Mouse (Mus musculus) CH12.LX (cell line): ENCODE measurements around the gene Schip1. TPM values are rescaled to one million over a fixed set of nuclear protein-coding genes. Genes with fewer than 3 reads are reported as not detected.

Experiments
- DNase-seq: peaks from one replicate; pipeline ENCODE4 v3.0.0-alpha.2; 2013; ENCODE audit errors: extremely low read depth
- H3K27ac ChIP-seq: 2 replicates; pipeline ENCODE4 v1.5.1; 2012; ENCODE audit warnings: low read depth, mild to moderate bottlenecking, control low read depth, moderate library complexity; ENCODE audit not compliant: insufficient read depth
- H3K27me3 ChIP-seq: replicated peaks from 2 replicates; pipeline ENCODE3; 2012; ENCODE audit warnings: inconsistent platforms
- H3K36me3 ChIP-seq, 2 experiments: replicated peaks in 1 of 2; 2 replicates each; pipeline versions ENCODE3 to v1.6.1; 2012; ENCODE audit warnings: inconsistent platforms in 1 of 2, low read length in 1 of 2, mild to moderate bottlenecking in 1 of 2, mixed read lengths in 1 of 2, moderate library complexity in 1 of 2; ENCODE audit not compliant: control insufficient read depth in 1 of 2, insufficient read depth in 1 of 2
- H3K4me1 ChIP-seq, 2 experiments: 2 replicates each; pipeline ENCODE4 v1.6.1; 2012; ENCODE audit warnings: inconsistent platforms in 1 of 2, moderate library complexity in 1 of 2; ENCODE audit not compliant: insufficient read depth in 2 of 2, control insufficient read depth in 1 of 2
- H3K4me2 ChIP-seq: 2 replicates; pipeline ENCODE4 v1.6.1; 2012; ENCODE audit warnings: low read depth, mild to moderate bottlenecking, control low read depth; ENCODE audit not compliant: poor library complexity, insufficient read depth, severe bottlenecking
- H3K4me3 ChIP-seq, 3 experiments: fragments of 150-350 bp in 1 of 3; sonication (generic) in 1 of 3; replicated peaks in 1 of 3; 2 replicates each; pipeline versions ENCODE3 to v1.5.1; 2011 to 2012; ENCODE audit warnings: low read depth in 2 of 3, low read length in 2 of 3, mild to moderate bottlenecking in 2 of 3, moderate library complexity in 2 of 3, control low read depth in 1 of 3, improper control_type of control experiment in 1 of 3, inconsistent platforms in 1 of 3, mixed read lengths in 1 of 3; ENCODE audit not compliant: poor library complexity in 1 of 3
- H3K79me2 ChIP-seq: replicated peaks from 2 replicates; pipeline ENCODE4 v1.6.1; 2012; ENCODE audit warnings: mild to moderate bottlenecking, moderate library complexity; ENCODE audit not compliant: control insufficient read depth, poor library complexity, insufficient read depth, severe bottlenecking; ENCODE audit errors: extremely low read depth
- H3K9ac ChIP-seq: 2 replicates; pipeline ENCODE4 v1.6.1; 2012; ENCODE audit warnings: low read depth, mild to moderate bottlenecking, control low read depth, moderate library complexity; ENCODE audit not compliant: insufficient read depth
- H3K9me3 ChIP-seq: replicated peaks from 2 replicates; pipeline ENCODE3; 2012; ENCODE audit warnings: low read length, inconsistent platforms, mixed read lengths
- BHLHE40 ChIP-seq: IDR thresholded peaks from 2 replicates; pipeline ENCODE4 v1.6.1; 2011; ENCODE audit warnings: mild to moderate bottlenecking, low read depth, low read length, improper control_type of control experiment
- E2F4 ChIP-seq: IDR thresholded peaks from 2 replicates; pipeline ENCODE4 v1.6.1; 2011; ENCODE audit warnings: low read depth, low read length, improper control_type of control experiment; ENCODE audit not compliant: insufficient replicate concordance
- EP300 ChIP-seq: IDR thresholded peaks from 2 replicates; pipeline ENCODE4 v1.6.1; 2011; ENCODE audit warnings: low read length, improper control_type of control experiment
- ETS1 ChIP-seq: conservative IDR thresholded peaks from 2 replicates; pipeline ENCODE4 v1.6.1; 2012; ENCODE audit warnings: low read depth, mild to moderate bottlenecking, inconsistent platforms, low read length, improper control_type of control experiment, moderate library complexity
- GABPA ChIP-seq: IDR thresholded peaks from 2 replicates; pipeline ENCODE4 v1.6.1; 2012; ENCODE audit warnings: low read depth, low read length, improper control_type of control experiment, inconsistent platforms; ENCODE audit not compliant: insufficient replicate concordance
- HCFC1 ChIP-seq: IDR thresholded peaks from 2 replicates; pipeline ENCODE4 v1.6.1; 2012; ENCODE audit warnings: low read depth, mild to moderate bottlenecking, inconsistent platforms, low read length, improper control_type of control experiment
- IRF4 ChIP-seq: IDR thresholded peaks from 2 replicates; pipeline ENCODE4 v1.6.1; 2014; ENCODE audit warnings: low read depth, mild to moderate bottlenecking, inconsistent platforms, low read length, improper control_type of control experiment
- JUN ChIP-seq: IDR thresholded peaks from 2 replicates; pipeline ENCODE4 v1.6.1; 2011; ENCODE audit warnings: low read depth, mild to moderate bottlenecking, low read length, improper control_type of control experiment, moderate library complexity; ENCODE audit not compliant: insufficient read depth
- JUND ChIP-seq: conservative IDR thresholded peaks from 2 replicates; pipeline ENCODE4 v1.6.1; 2011; ENCODE audit warnings: low read depth, low read length, improper control_type of control experiment
- MAFK ChIP-seq: IDR thresholded peaks from 2 replicates; pipeline ENCODE4 v1.6.1; 2011; ENCODE audit warnings: low read length, improper control_type of control experiment; ENCODE audit not compliant: insufficient replicate concordance
- MYC ChIP-seq: IDR thresholded peaks from 2 replicates; pipeline ENCODE4 v1.6.1; 2011; ENCODE audit warnings: low read depth, mild to moderate bottlenecking, improper control_type of control experiment, low read length
- NELFE ChIP-seq: IDR thresholded peaks from 2 replicates; pipeline ENCODE4 v1.6.1; 2011; ENCODE audit warnings: low read depth, low read length, improper control_type of control experiment
- NRF1 ChIP-seq: IDR thresholded peaks from 2 replicates; pipeline ENCODE4 v1.6.1; 2014; ENCODE audit warnings: low read depth, mild to moderate bottlenecking, inconsistent platforms, low read length, improper control_type of control experiment, moderate library complexity
- PAX5 ChIP-seq: IDR thresholded peaks from 2 replicates; pipeline ENCODE4 v1.6.1; 2012; ENCODE audit warnings: low read length, inconsistent platforms, mixed read lengths
- POLR2A ChIP-seq: IDR thresholded peaks from 2 replicates; pipeline ENCODE4 v1.6.1; 2011; ENCODE audit warnings: low read depth, mild to moderate bottlenecking, improper control_type of control experiment, low read length
- POLR2AphosphoS2 ChIP-seq: IDR thresholded peaks from 2 replicates; pipeline ENCODE4 v1.6.1; 2011; ENCODE audit warnings: low read depth, low read length, improper control_type of control experiment
- RAD21 ChIP-seq: IDR thresholded peaks from 2 replicates; pipeline ENCODE4 v1.6.1; 2011; ENCODE audit warnings: low read depth, mild to moderate bottlenecking, low read length, improper control_type of control experiment, moderate library complexity
- RCOR1 ChIP-seq: conservative IDR thresholded peaks from 2 replicates; pipeline ENCODE4 v1.6.1; 2012; ENCODE audit warnings: low read depth, mild to moderate bottlenecking, inconsistent platforms, low read length, improper control_type of control experiment
- SMC3 ChIP-seq: IDR thresholded peaks from 2 replicates; pipeline ENCODE4 v1.6.1; 2011; ENCODE audit warnings: low read depth, low read length, improper control_type of control experiment
- TCF12 ChIP-seq: IDR thresholded peaks from 2 replicates; pipeline ENCODE4 v1.6.1; 2014; ENCODE audit warnings: low read depth, mild to moderate bottlenecking, inconsistent platforms, low read length, improper control_type of control experiment
- USF2 ChIP-seq: conservative IDR thresholded peaks from 2 replicates; pipeline ENCODE4 v1.6.1; 2011; ENCODE audit warnings: low read depth, low read length, improper control_type of control experiment
- ZNF384 ChIP-seq: IDR thresholded peaks from 2 replicates; pipeline ENCODE4 v1.6.1; 2012; ENCODE audit warnings: low read depth, low read length, improper control_type of control experiment, inconsistent platforms
- dilution Hi-C: fragments of 300-500 bp; cut with MboI; formaldehyde crosslinking; loops from 2 replicates; pipeline ENCODE4 v1.14.3; 2020; ENCODE audit warnings: low sequenced_read_pairs; ENCODE audit not compliant: extremely low pct_unique_long_range_greater_than_20kb, extremely low pct_ligation_motif_present
- in situ Hi-C: fragments of 300-500 bp; cut with MboI; formaldehyde crosslinking; loops from 3 replicates; pipeline ENCODE4 v1.14.3; 2019; ENCODE audit warnings: low sequenced_read_pairs, low pct_ligation_motif_present, low pct_unique_long_range_greater_than_20kb, mixed read lengths
- polyA plus RNA-seq: library from polyadenylated mRNA; unstranded; fragments of >175 nt; gene quantifications from 2 replicates; pipeline ENCODE4 v1.2.1, GENCODE M21; 2012; ENCODE audit warnings: low read depth; ENCODE audit not compliant: insufficient read length
- total RNA-seq, 2 experiments: library from RNA; depleted of rRNA; stranded (reverse); fragments of 300-350 nt in 1 of 2; fragments of >200 nt in 1 of 2; gene quantifications; 2 replicates each; pipeline ENCODE4 v1.2.3; 2012 to 2014

The Schip1 gene
- total and polyA plus RNA-seq, 3 experiments, result 0.25 to 0.36 TPM; not detected in 1

- no peaks in the 10 kb centered on the region for H3K4me1 ChIP-seq
- H3K9ac ChIP-seq, result no peak overlapping the region
- no peak overlapping the region for H3K27ac ChIP-seq
- H3K36me3 ChIP-seq, result no peaks in the 10 kb centered on the region
- no peaks in the 10 kb centered on the region for H3K9me3 ChIP-seq
- dilution Hi-C loops (no loop called here), in situ Hi-C loops (no loop called here)
- no peak overlapping the region for H3K4me3 ChIP-seq
- no peak for TF ChIP-seq USF2
- TF ChIP-seq ZNF384, result peak; percentile 55
- no peak for TF ChIP-seq MAFK
- TF ChIP-seq GABPA, result no peak
- no peak for TF ChIP-seq JUN
- DNase-seq, result no peak
- no peaks in the 10 kb centered on the region for H3K27me3 ChIP-seq
- H3K79me2 ChIP-seq, result no peaks in the 10 kb centered on the region
- no peak overlapping the region for H3K4me2 ChIP-seq
Observed at GRCm38 (mm10) chr3:68484561-68484960, 420.0 kb downstream of the Schip1 start.

- H3K27ac ChIP-seq, result no peak overlapping the region
- H3K36me3 ChIP-seq, result no peaks in the 10 kb centered on the region
- H3K9me3 ChIP-seq, result no peaks in the 10 kb centered on the region
- H3K4me2 ChIP-seq, result no peak overlapping the region
- no peak overlapping the region for H3K9ac ChIP-seq
- TF ChIP-seq ETS1 (no peak), POLR2AphosphoS2 (no peak), PAX5 (no peak), NELFE (no peak), HCFC1 (no peak), USF2 (no peak), MYC (no peak), SMC3 (no peak)
- in situ Hi-C loops (no loop called here), dilution Hi-C loops (no loop called here)
- no peak for DNase-seq
- peaks cover 0 to 9% of the 10 kb centered on the region in 2 experiments; a peak in 2 of 4 replicates for H3K4me1 ChIP-seq
- H3K27me3 ChIP-seq, result no peaks in the 10 kb centered on the region
- no peaks in the 10 kb centered on the region for H3K79me2 ChIP-seq
- no peak overlapping the region for H3K4me3 ChIP-seq
Observed at GRCm38 (mm10) chr3:68487621-68488020, 423.0 kb downstream of the Schip1 start.

- TF ChIP-seq EP300, result no peak
- TF ChIP-seq POLR2A, result no peak
- no peak for TF ChIP-seq IRF4
- TF ChIP-seq E2F4, result no peak
- TF ChIP-seq ETS1, result no peak
- TF ChIP-seq NRF1, result no peak
- TF ChIP-seq BHLHE40, result no peak
- no peak for TF ChIP-seq JUND
- TF ChIP-seq RAD21, result no peak
- TF ChIP-seq RCOR1, result no peak
- TF ChIP-seq TCF12, result no peak
- no peak for TF ChIP-seq PAX5
- no peak for DNase-seq
- in situ Hi-C loops, result no loop called here
Observed at GRCm38 (mm10) chr3:68488316-68488715, 423.7 kb downstream of the Schip1 start.

More at GRCm38 (mm10) chr3:68488316-68488715, 423.7 kb downstream of the Schip1 start:
- Histone ChIP-seq H3K9me3 (no peaks in the 10 kb centered on the region), H3K4me3 (no peak overlapping the region), H3K79me2 (no peaks in the 10 kb centered on the region), H3K36me3 (no peaks in the 10 kb centered on the region), H3K27ac (no peak overlapping the region), H3K27me3 (no peaks in the 10 kb centered on the region), H3K4me2 (no peak overlapping the region), H3K4me1 (peaks cover 0 to 9% of the 10 kb centered on the region in 2 experiments; a peak in 2 of 4 replicates), H3K9ac (no peak overlapping the region)
- dilution Hi-C loops, result no loop called here
